Mouse (Mus musculus) bone marrow, adult 2 months (tissue): ENCODE measurements around the gene Srf. TPM values are rescaled to one million over a fixed set of nuclear protein-coding genes. Genes with fewer than 3 reads are reported as not detected.

Experiments
- H3K27ac ChIP-seq: fragments of 200-500 bp; 2 replicates; pipeline ENCODE4 v1.5.1; 2012; ENCODE audit warnings: low read depth, mild to moderate bottlenecking, control low read depth, inconsistent platforms, low read length; ENCODE audit not compliant: control insufficient read depth, poor library complexity, insufficient read depth
- H3K4me1 ChIP-seq: fragments of 200-500 bp; 2 replicates; pipeline ENCODE4 v1.6.1; 2011; ENCODE audit warnings: low read length; ENCODE audit not compliant: control insufficient read depth, insufficient read depth
- H3K4me3 ChIP-seq: fragments of 200-500 bp; replicated peaks from 2 replicates; pipeline ENCODE3; 2011; ENCODE audit warnings: mild to moderate bottlenecking, low read depth, low read length, control low read depth; ENCODE audit not compliant: control insufficient read depth
- CTCF ChIP-seq: fragments of 200-500 bp; IDR thresholded peaks from 2 replicates; pipeline ENCODE4 v1.5.1; 2011; ENCODE audit warnings: low read length, control low read depth; ENCODE audit not compliant: control insufficient read depth, insufficient read depth
- POLR2A ChIP-seq: fragments of 200-500 bp; IDR thresholded peaks from 2 replicates; pipeline ENCODE4 v1.6.1; 2011; ENCODE audit warnings: low read depth, mild to moderate bottlenecking, control low read depth, low read length, borderline replicate concordance; ENCODE audit not compliant: control insufficient read depth
- WGBS: fragments of 180-500 bp; shearing (Covaris S2); methylation state at CpG from one replicate; pipeline ENCODE4 v1.1.7; 2018; 5-methylcytosine and 5-hydroxymethylcytosine counted together
- polyA plus RNA-seq: library from polyadenylated mRNA; stranded (reverse); fragments of >200 nt; gene quantifications from 2 replicates; pipeline ENCODE4 v1.2.4, GENCODE M21; 2011; ENCODE audit warnings: low replicate concordance; ENCODE audit not compliant: missing spikeins, insufficient read depth, insufficient read length

Srf gene
- polyA plus RNA-seq, 1 experiment: 17.4 TPM

DNA sequence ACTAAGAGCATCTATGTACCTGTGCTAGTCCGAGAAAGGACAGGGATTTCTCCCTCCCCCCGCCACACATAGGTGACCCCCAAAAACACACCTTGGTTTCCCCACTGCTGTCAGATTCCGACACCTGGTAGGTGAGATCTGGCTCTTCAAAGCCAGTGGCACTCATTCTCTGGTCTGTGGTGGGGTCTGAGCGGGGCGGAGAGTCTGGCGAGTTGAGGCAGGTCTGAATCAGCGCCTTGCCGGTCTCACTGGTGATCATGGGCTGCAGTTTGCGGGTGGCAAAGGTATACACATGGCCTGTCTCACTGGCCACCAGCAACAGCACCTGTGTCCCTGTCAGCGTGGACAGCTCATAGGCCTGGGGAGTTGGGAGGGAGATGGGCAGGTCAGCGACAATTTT lies 2.5 kb downstream of the Srf start:
- TF ChIP-seq CTCF (no peak), POLR2A (no peak)
- H3K4me1 ChIP-seq: peaks cover 1% of the 10 kb centered on the region; the same call in 1 of the 2 replicates
- 85% methylated on average over 11 of the region's 11 CpGs for WGBS
- H3K4me3 ChIP-seq: no peak overlapping the region
- H3K27ac ChIP-seq: no peak overlapping the region

GRCm38 (mm10) chr17:46552841-46553423 lies 3.0 kb downstream of the Srf start:
- Histone ChIP-seq H3K27ac (no peak overlapping the region), H3K4me1 (peaks cover 1% of the 10 kb centered on the region; the same call in 1 of the 2 replicates), H3K4me3 (no peak overlapping the region)
- 23% methylated on average over 24 of the region's 24 CpGs for WGBS
- TF ChIP-seq POLR2A (no peak), CTCF (no peak)

GRCm38 (mm10) chr17:46552151-46552550 lies 3.8 kb downstream of the Srf start:
- no peak overlapping the region for H3K4me3 ChIP-seq
- TF ChIP-seq POLR2A: no peak
- no peak for TF ChIP-seq CTCF
- peaks cover 1% of the 10 kb centered on the region; the same call in 1 of the 2 replicates for H3K4me1 ChIP-seq
- 87% methylated on average over 7 of the region's 7 CpGs for WGBS
- no peak overlapping the region for H3K27ac ChIP-seq

DNA sequence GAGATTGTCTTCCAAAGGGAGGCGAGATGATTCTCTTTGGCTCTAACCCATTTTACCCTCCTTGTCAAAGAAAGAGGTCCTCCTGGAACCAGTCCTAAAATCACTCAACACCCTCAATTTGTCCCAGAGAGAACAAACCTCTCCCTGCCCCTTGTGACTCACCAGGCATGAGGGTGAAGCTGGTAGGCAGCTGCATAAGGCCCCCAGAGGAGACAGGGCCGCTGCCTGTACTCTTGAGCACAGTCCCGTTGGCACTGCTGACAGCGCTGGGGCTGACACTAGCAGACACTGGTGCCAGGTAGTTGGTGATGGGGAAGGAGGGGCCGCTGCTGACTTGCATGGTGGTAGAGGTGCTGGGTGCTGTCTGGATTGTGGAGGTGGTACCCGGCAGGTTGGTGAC lies 4.6 kb downstream of the Srf start:
- WGBS: 88% methylated on average over 6 of the region's 6 CpGs
- TF ChIP-seq POLR2A: no peak
- TF ChIP-seq CTCF: no peak
- Histone ChIP-seq H3K27ac (no peak overlapping the region), H3K4me1 (peaks cover 1% of the 10 kb centered on the region; the same call in 1 of the 2 replicates), H3K4me3 (no peak overlapping the region)

GRCm38 (mm10) chr17:46550904-46551303 lies 5.1 kb downstream of the Srf start:
- 92% methylated on average over 7 of the region's 7 CpGs for WGBS
- H3K4me3 ChIP-seq: no peak overlapping the region
- no peak overlapping the region for H3K27ac ChIP-seq
- TF ChIP-seq POLR2A: no peak
- TF ChIP-seq CTCF: no peak
- peaks cover 1% of the 10 kb centered on the region; the same call in 1 of the 2 replicates for H3K4me1 ChIP-seq

- WGBS: 87% methylated on average over 9 of the region's 9 CpGs
Measured at GRCm38 (mm10) chr17:46549642-46550041, 6.3 kb downstream of the Srf start.

DNA sequence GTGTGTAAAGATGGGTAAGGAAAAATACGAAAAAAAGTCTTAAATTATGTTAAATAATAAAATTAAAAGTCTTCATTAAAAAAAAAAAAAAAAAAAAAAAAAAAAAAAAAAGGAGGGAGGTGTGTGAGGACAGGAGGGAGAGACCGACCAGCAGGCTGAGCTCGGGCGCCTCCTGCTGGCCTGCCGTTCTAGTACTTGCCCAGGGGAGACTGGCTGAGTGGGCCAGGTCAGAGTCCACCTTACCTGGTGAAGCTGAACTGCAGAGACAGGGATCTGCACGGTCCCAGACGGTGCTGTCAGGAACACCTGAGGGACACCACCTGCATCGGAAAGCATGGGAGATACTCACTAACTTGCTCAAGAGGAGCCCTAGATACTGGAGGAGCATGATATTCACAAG lies 6.8 kb downstream of the Srf start:
- 44% methylated on average over 8 of the region's 8 CpGs for WGBS
- Histone ChIP-seq H3K27ac (no peak overlapping the region), H3K4me3 (no peak overlapping the region), H3K4me1 (peaks cover 1% of the 10 kb centered on the region; the same call in 1 of the 2 replicates)
- TF ChIP-seq CTCF: peak; percentile 67; the same call in 1 of the 2 replicates
- no peak for TF ChIP-seq POLR2A

More at GRCm38 (mm10) chr17:46549642-46550041, 6.3 kb downstream of the Srf start:
- no peak overlapping the region for H3K4me3 ChIP-seq
- peaks cover 1% of the 10 kb centered on the region; the same call in 1 of the 2 replicates for H3K4me1 ChIP-seq
- TF ChIP-seq POLR2A (no peak), CTCF (no peak)
- no peak overlapping the region for H3K27ac ChIP-seq

DNA sequence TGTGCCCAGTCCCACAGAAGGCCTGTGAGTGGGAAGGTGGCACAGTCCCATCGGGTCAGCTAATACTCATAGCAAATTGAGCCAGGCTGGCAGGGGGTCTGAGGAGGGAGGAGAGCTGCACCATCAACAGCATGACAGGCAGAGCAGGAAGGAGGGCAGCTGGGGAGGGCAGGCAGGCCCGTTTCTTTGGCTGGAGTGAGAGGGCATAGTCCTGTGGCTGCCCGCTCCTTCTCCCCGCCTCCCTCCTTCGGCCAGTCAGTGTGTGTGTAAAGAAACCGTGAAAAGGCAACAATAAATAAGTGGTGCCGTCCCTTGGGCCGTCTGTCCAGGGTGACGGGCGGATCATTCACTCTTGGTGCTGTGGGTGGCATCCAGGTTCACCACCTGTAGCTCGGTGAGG lies 7.2 kb downstream of the Srf start:
- TF ChIP-seq CTCF (no peak), POLR2A (no peak)
- Histone ChIP-seq H3K4me1 (no peaks in the 10 kb centered on the region; the same call in 1 of the 2 replicates), H3K4me3 (no peak overlapping the region), H3K27ac (no peak overlapping the region)
- WGBS: 80% methylated on average over 11 of the region's 11 CpGs
